Mouse (Mus musculus) liver, embryonic 15.5 days (tissue): ENCODE measurements around the gene Tmem8b. TPM values are rescaled to one million over a fixed set of nuclear protein-coding genes. Genes with fewer than 3 reads are reported as not detected.
A peak's percentile ranks its signal among the peaks of the same experiment; 100 is the strongest.

Source experiments
- ATAC-seq: fragments of 200-750 bp; cut with Nextera tagmentation; 2 replicates; pipeline ENCODE4 v1.8.0; 2017; ENCODE audit warnings: moderate number of reproducible peaks, mild to moderate bottlenecking, moderate library complexity; ENCODE audit not compliant: insufficient read depth
- H3K27ac ChIP-seq: fragments of 300-500 bp; sonication (generic); replicated peaks from 2 replicates; pipeline ENCODE4 v1.5.1; 2015; ENCODE audit warnings: mild to moderate bottlenecking, inconsistent platforms
- H3K27me3 ChIP-seq: fragments of 300-500 bp; sonication (generic); 2 replicates; pipeline ENCODE4 v1.6.1; 2015; ENCODE audit warnings: mild to moderate bottlenecking, inconsistent platforms
- H3K36me3 ChIP-seq: fragments of 300-500 bp; sonication (generic); replicated peaks from 2 replicates; pipeline ENCODE4 v1.6.1; 2015; ENCODE audit warnings: moderate library complexity, mild to moderate bottlenecking, inconsistent platforms
- H3K4me1 ChIP-seq: fragments of 300-500 bp; sonication (generic); replicated peaks from 2 replicates; pipeline ENCODE4 v1.6.1; 2015; ENCODE audit warnings: inconsistent platforms
- H3K4me2 ChIP-seq: fragments of 300-500 bp; sonication (generic); 2 replicates; pipeline ENCODE4 v1.6.1; 2015; ENCODE audit warnings: moderate library complexity, mild to moderate bottlenecking, inconsistent platforms
- H3K4me3 ChIP-seq: fragments of 300-500 bp; sonication (generic); replicated peaks from 2 replicates; pipeline ENCODE4 v1.5.1; 2015; ENCODE audit warnings: mild to moderate bottlenecking, inconsistent platforms
- H3K9ac ChIP-seq: fragments of 300-500 bp; sonication (generic); 2 replicates; pipeline ENCODE4 v1.6.1; 2015; ENCODE audit warnings: moderate library complexity, mild to moderate bottlenecking, inconsistent platforms
- H3K9me3 ChIP-seq: fragments of 300-500 bp; sonication (generic); replicated peaks from 2 replicates; pipeline ENCODE4 v1.6.1; 2016; ENCODE audit warnings: inconsistent platforms
- WGBS: fragments of 180-500 bp; shearing (Covaris S2); methylation state at CpG from one replicate; pipeline ENCODE4 v1.1.7; 2015; ENCODE audit warnings: mixed read lengths; ENCODE audit not compliant: insufficient replicate concordance; 5-methylcytosine and 5-hydroxymethylcytosine counted together
- polyA plus RNA-seq: library from polyadenylated mRNA; unstranded; fragments of >200 nt; fragmentation: Nextera tagmentation; extraction: Ambion mirVana; gene quantifications from 2 replicates; pipeline ENCODE4 v1.2.1, GENCODE M21; 2015

The Tmem8b gene
- polyA plus RNA-seq, 1 experiment from 2014 or later = 0.15 TPM

DNA sequence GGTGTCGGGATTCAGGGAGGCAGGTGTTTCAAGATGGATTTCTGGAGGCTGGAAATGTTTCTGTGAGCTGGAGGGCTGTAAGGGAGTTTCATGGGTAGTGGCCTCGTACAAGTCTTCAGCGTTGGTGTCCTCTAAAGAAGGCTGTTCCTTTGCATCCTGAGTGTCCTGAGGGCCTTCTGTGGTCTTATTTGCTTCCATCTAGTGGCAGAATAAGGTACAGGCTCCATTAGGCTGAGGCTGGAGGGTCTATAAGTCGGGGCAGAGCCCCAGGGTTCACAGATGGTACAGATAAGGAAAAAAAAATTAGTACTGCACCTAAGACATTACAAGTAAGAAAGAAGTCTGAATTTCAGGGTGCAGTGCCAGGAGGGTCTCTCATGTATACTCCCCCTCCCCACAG lies 2.4 kb upstream of the Tmem8b start:
- Histone ChIP-seq H3K36me3 (no peaks in the 10 kb centered on the region), H3K9me3 (no peaks in the 10 kb centered on the region), H3K4me3 (no peak overlapping the region), H3K27ac (no peak overlapping the region), H3K9ac (no peak overlapping the region), H3K4me1 (peaks cover 19% of the 10 kb centered on the region), H3K4me2 (no peak overlapping the region), H3K27me3 (peaks cover 80% of the 10 kb centered on the region)
- 14% methylated on average over 4 of the region's 4 CpGs for whole genome bisulfite sequencing
- ATAC-seq = no peak

- Histone ChIP-seq H3K27ac (peak overlapping the region; percentile 38; the same call in 1 of the 2 replicates), H3K36me3 (no peaks in the 10 kb centered on the region), H3K9ac (peak overlapping the region; percentile 77), H3K27me3 (peaks cover 53% of the 10 kb centered on the region), H3K4me2 (peak overlapping the region; percentile 96), H3K9me3 (no peaks in the 10 kb centered on the region), H3K4me1 (peaks cover 19% of the 10 kb centered on the region), H3K4me3 (peak overlapping the region; percentile 80)
- peak; percentile 76 for ATAC-seq
- 1% methylated on average over 25 of the region's 25 CpGs for WGBS
Measured at GRCm38 (mm10) chr4:43669428-43669794, 640 bp downstream of the Tmem8b start.

- H3K4me1 ChIP-seq = peaks cover 19% of the 10 kb centered on the region
- no peak overlapping the region for H3K4me3 ChIP-seq
- H3K4me2 ChIP-seq = no peak overlapping the region
- ATAC-seq = no peak
- H3K27ac ChIP-seq = no peak overlapping the region
- peaks cover 26% of the 10 kb centered on the region for H3K27me3 ChIP-seq
- H3K36me3 ChIP-seq = no peaks in the 10 kb centered on the region
- H3K9me3 ChIP-seq = no peaks in the 10 kb centered on the region
- H3K9ac ChIP-seq = no peak overlapping the region
- WGBS = 9% methylated on average over 2 of the region's 2 CpGs
Measured at GRCm38 (mm10) chr4:43672070-43672469, 3.3 kb downstream of the Tmem8b start.

DNA sequence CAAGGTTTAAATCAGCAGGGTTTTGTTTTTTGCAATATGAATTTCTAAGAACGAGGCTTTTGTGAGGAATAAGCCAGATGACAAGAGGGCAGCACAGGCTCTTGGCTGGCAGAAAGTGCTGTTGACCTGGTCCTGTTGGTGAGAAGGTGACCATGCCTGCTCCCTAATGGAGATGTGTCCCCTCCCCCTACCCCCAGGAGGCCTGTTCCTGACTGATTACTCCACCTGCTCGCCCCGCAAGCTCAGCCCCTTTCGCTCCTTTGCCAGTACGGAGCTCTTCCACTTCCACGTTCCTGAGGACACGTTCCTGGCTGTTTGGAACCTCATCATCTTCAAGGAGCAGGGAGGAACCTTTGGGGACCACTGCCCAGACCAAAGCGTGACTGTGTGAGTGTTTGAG lies 4.9 kb downstream of the Tmem8b start:
- H3K9ac ChIP-seq = no peak overlapping the region
- no peak overlapping the region for H3K4me3 ChIP-seq
- no peaks in the 10 kb centered on the region for H3K36me3 ChIP-seq
- no peak overlapping the region for H3K4me2 ChIP-seq
- ATAC-seq = no peak
- peaks cover 11% of the 10 kb centered on the region for H3K4me1 ChIP-seq
- H3K27ac ChIP-seq = no peak overlapping the region
- H3K9me3 ChIP-seq = no peaks in the 10 kb centered on the region
- H3K27me3 ChIP-seq = peaks cover 20% of the 10 kb centered on the region
- WGBS = 56% methylated on average over 8 of the region's 8 CpGs

- Histone ChIP-seq H3K27me3 (peaks cover 12% of the 10 kb centered on the region), H3K4me1 (0 out of 2 replicates have a peak, but pooled peaks cover under 1% of the 10 kb centered on the region), H3K27ac (no peak overlapping the region), H3K4me3 (no peak overlapping the region), H3K9me3 (no peaks in the 10 kb centered on the region), H3K9ac (no peak overlapping the region), H3K4me2 (no peak overlapping the region), H3K36me3 (no peaks in the 10 kb centered on the region)
- 50% methylated on average over 5 of the region's 5 CpGs for whole genome bisulfite sequencing
- no peak for ATAC-seq
Measured at GRCm38 (mm10) chr4:43674974-43675373, 6.2 kb downstream of the Tmem8b start.

- H3K4me1 ChIP-seq = no peaks in the 10 kb centered on the region
- H3K36me3 ChIP-seq = no peaks in the 10 kb centered on the region
- no peak overlapping the region for H3K4me3 ChIP-seq
- no peaks in the 10 kb centered on the region for H3K9me3 ChIP-seq
- no peak overlapping the region for H3K9ac ChIP-seq
- no peak overlapping the region for H3K4me2 ChIP-seq
- H3K27ac ChIP-seq = no peak overlapping the region
- H3K27me3 ChIP-seq = peaks cover 5% of the 10 kb centered on the region
- 50% methylated on average over 4 of the region's 4 CpGs for WGBS
- no peak for ATAC-seq
Measured at GRCm38 (mm10) chr4:43675608-43676007, 6.8 kb downstream of the Tmem8b start.

- no peak for ATAC-seq
- H3K9ac ChIP-seq = no peak overlapping the region
- no peak overlapping the region for H3K4me3 ChIP-seq
Measured at GRCm38 (mm10) chr4:43678541-43678940, 9.8 kb downstream of the Tmem8b start.

GRCm38 (mm10) chr4:43679416-43680043 lies 10.8 kb downstream of the Tmem8b start:
- 63% methylated on average over 7 of the region's 7 CpGs for WGBS
- no peaks in the 10 kb centered on the region for H3K4me1 ChIP-seq
- no peak overlapping the region for H3K27ac ChIP-seq
- H3K4me3 ChIP-seq = no peak overlapping the region
- H3K27me3 ChIP-seq = no peaks in the 10 kb centered on the region
- no peaks in the 10 kb centered on the region for H3K9me3 ChIP-seq
- H3K36me3 ChIP-seq = no peaks in the 10 kb centered on the region
- ATAC-seq = no peak
- H3K9ac ChIP-seq = no peak overlapping the region
- no peak overlapping the region for H3K4me2 ChIP-seq

More at GRCm38 (mm10) chr4:43678541-43678940, 9.8 kb downstream of the Tmem8b start:
- 76% methylated on average over 6 of the region's 6 CpGs for WGBS
- no peak overlapping the region for H3K27ac ChIP-seq
- H3K4me1 ChIP-seq = no peaks in the 10 kb centered on the region
- H3K27me3 ChIP-seq = no peaks in the 10 kb centered on the region
- no peaks in the 10 kb centered on the region for H3K9me3 ChIP-seq
- no peaks in the 10 kb centered on the region for H3K36me3 ChIP-seq
- H3K4me2 ChIP-seq = no peak overlapping the region

- Histone ChIP-seq H3K27me3 (no peaks in the 10 kb centered on the region; the same call in 1 of the 2 replicates), H3K9ac (no peak overlapping the region), H3K27ac (no peak overlapping the region), H3K36me3 (no peaks in the 10 kb centered on the region), H3K9me3 (no peaks in the 10 kb centered on the region), H3K4me3 (no peak overlapping the region), H3K4me1 (peaks cover 18% of the 10 kb centered on the region), H3K4me2 (no peak overlapping the region)
- WGBS = 85% methylated on average over 17 of the region's 17 CpGs
- ATAC-seq = no peak
Measured at GRCm38 (mm10) chr4:43690021-43690420, 21.2 kb downstream of the Tmem8b start.

GRCm38 (mm10) chr4:43691026-43691425 lies 22.3 kb downstream of the Tmem8b start:
- Histone ChIP-seq H3K9me3 (no peaks in the 10 kb centered on the region), H3K9ac (no peak overlapping the region), H3K4me2 (no peak overlapping the region), H3K4me1 (peaks cover 26% of the 10 kb centered on the region), H3K36me3 (no peaks in the 10 kb centered on the region), H3K4me3 (no peak overlapping the region), H3K27me3 (no peaks in the 10 kb centered on the region), H3K27ac (no peak overlapping the region)
- WGBS = 51% methylated on average over 5 of the region's 5 CpGs
- no peak for ATAC-seq

DNA sequence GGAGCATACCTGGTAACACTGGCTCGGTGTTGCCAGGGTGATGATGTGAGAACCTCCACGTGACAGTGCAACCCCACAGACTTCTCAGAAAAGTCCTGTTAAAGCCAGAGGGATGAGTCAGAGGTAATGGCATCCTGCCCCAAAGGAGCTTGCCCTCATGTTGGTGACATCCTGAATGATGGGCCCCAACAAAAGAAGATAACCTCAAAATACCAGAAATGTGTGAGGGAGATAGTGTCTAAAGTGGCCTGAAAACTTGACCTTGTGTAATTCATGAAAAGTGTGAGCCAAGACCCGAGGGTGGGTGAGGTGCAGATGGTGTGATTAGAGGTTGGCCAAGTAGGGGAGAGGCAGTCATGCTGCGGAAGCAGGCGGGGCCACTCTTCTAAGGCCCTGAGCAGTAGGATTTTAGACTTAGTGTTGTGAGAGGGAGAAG lies 25.1 kb downstream of the Tmem8b start:
- Histone ChIP-seq H3K9ac (no peak overlapping the region), H3K4me3 (no peak overlapping the region), H3K27me3 (peaks cover 2% of the 10 kb centered on the region; the same call in 1 of the 2 replicates), H3K9me3 (no peaks in the 10 kb centered on the region), H3K4me1 (peaks cover 26% of the 10 kb centered on the region), H3K4me2 (no peak overlapping the region), H3K27ac (no peak overlapping the region), H3K36me3 (no peaks in the 10 kb centered on the region)
- no peak for ATAC-seq
- WGBS = 15% methylated on average over 5 of the region's 5 CpGs
